Mouse (Mus musculus) MEL (cell line): ENCODE measurements at regions not wholly inside any gene's neighbourhood (a gene's known extent, or its start where the extent isn't known, plus 50 kb on each side); places are given as distances from the start of the nearest gene placed in this dataset.

Experiments
- DNase-seq: peaks from one replicate; pipeline ENCODE4 v3.0.0; 2011; ENCODE audit warnings: low read depth, low spot score
- H3K27ac ChIP-seq: 2 replicates; pipeline ENCODE4 v1.5.1; 2012; ENCODE audit warnings: low read depth, mild to moderate bottlenecking, control low read depth, low read length, moderate library complexity; ENCODE audit not compliant: control insufficient read depth
- H3K27me3 ChIP-seq, 2 experiments: fragments of 150-350 bp in 1 of 2; sonication (generic) in 1 of 2; 2 replicates each; pipeline ENCODE4 v1.6.1; 2012; ENCODE audit warnings: low read length in 2 of 2, mild to moderate bottlenecking in 2 of 2, improper control_type of control experiment in 1 of 2, moderate library complexity in 1 of 2; ENCODE audit not compliant: insufficient read depth in 2 of 2, control insufficient read depth in 1 of 2
- H3K36me3 ChIP-seq, 2 experiments: 2 replicates each; pipeline ENCODE4 v1.6.1; 2012 to 2014; ENCODE audit warnings: low read length in 2 of 2, improper control_type of control experiment in 1 of 2, inconsistent platforms in 1 of 2, mild to moderate bottlenecking in 1 of 2; ENCODE audit not compliant: insufficient read depth in 2 of 2, control insufficient read depth in 1 of 2
- H3K4me1 ChIP-seq, 2 experiments: fragments of 150-350 bp in 1 of 2; sonication (generic) in 1 of 2; 2 replicates each; pipeline ENCODE4 v1.6.1; 2012; ENCODE audit warnings: low read length in 2 of 2, improper control_type of control experiment in 1 of 2, mild to moderate bottlenecking in 1 of 2; ENCODE audit not compliant: insufficient read depth in 2 of 2, control insufficient read depth in 1 of 2
- H3K4me3 ChIP-seq, 2 experiments: fragments of 150-350 bp in 1 of 2; sonication (generic) in 1 of 2; 2 replicates each; pipeline ENCODE4 v1.5.1; 2012; ENCODE audit warnings: low read depth in 2 of 2, low read length in 2 of 2, mild to moderate bottlenecking in 2 of 2, moderate library complexity in 2 of 2, control low read depth in 1 of 2, improper control_type of control experiment in 1 of 2; ENCODE audit not compliant: control insufficient read depth in 1 of 2, insufficient read depth in 1 of 2
- H3K79me2 ChIP-seq: 2 replicates; pipeline ENCODE4 v1.6.1; 2012; ENCODE audit warnings: mild to moderate bottlenecking, low read length, moderate library complexity; ENCODE audit not compliant: control insufficient read depth, poor library complexity, insufficient read depth
- H3K9ac ChIP-seq: 2 replicates; pipeline ENCODE4 v1.6.1; 2012; ENCODE audit warnings: low read depth, mild to moderate bottlenecking, control low read depth, low read length, moderate library complexity; ENCODE audit not compliant: control insufficient read depth, poor library complexity, severe bottlenecking
- H3K9me3 ChIP-seq: fragments of 150-350 bp; sonication (generic); replicated peaks from 2 replicates; pipeline ENCODE4 v1.6.1; 2012; ENCODE audit warnings: mild to moderate bottlenecking, low read length, improper control_type of control experiment, moderate library complexity; ENCODE audit not compliant: insufficient read depth
- BHLHE40 ChIP-seq: IDR thresholded peaks from 2 replicates; pipeline ENCODE4 v1.6.1; 2012; ENCODE audit warnings: low read depth, mild to moderate bottlenecking, inconsistent platforms, low read length, improper control_type of control experiment, borderline replicate concordance
- CTCF ChIP-seq, 3 experiments: IDR thresholded peaks in 2 of 3; conservative IDR thresholded peaks in 1 of 3; 2 replicates each; pipeline ENCODE4 v1.5.1; 2011 to 2012; ENCODE audit warnings: low read length in 3 of 3, low read depth in 2 of 3, mild to moderate bottlenecking in 2 of 3, improper control_type of control experiment in 1 of 3, inconsistent platforms in 1 of 3, mixed read lengths in 1 of 3, moderate library complexity in 1 of 3; ENCODE audit not compliant: control insufficient read depth in 1 of 3, insufficient read depth in 1 of 3, poor library complexity in 1 of 3, severe bottlenecking in 1 of 3
- ELF1 ChIP-seq: IDR thresholded peaks from 2 replicates; pipeline ENCODE4 v1.6.1; 2014; ENCODE audit warnings: low read depth, mild to moderate bottlenecking, inconsistent platforms, low read length, improper control_type of control experiment, moderate library complexity
- ETS1 ChIP-seq: IDR thresholded peaks from 2 replicates; pipeline ENCODE4 v1.6.1; 2012; ENCODE audit warnings: low read depth, mild to moderate bottlenecking, inconsistent platforms, low read length, improper control_type of control experiment, moderate library complexity
- GABPA ChIP-seq: IDR thresholded peaks from 2 replicates; pipeline ENCODE4 v1.6.1; 2012; ENCODE audit warnings: low read depth, mild to moderate bottlenecking, inconsistent platforms, low read length, improper control_type of control experiment, moderate library complexity
- GATA1 ChIP-seq: IDR thresholded peaks from 2 replicates; pipeline ENCODE4 v1.6.1; 2011; ENCODE audit warnings: low read depth, low read length, improper control_type of control experiment
- HCFC1 ChIP-seq: IDR thresholded peaks from 2 replicates; pipeline ENCODE4 v1.6.1; 2012; ENCODE audit warnings: low read depth, mild to moderate bottlenecking, inconsistent platforms, low read length, improper control_type of control experiment, moderate library complexity
- JUND ChIP-seq: IDR thresholded peaks from 2 replicates; pipeline ENCODE4 v1.6.1; 2011; ENCODE audit warnings: low read depth, mild to moderate bottlenecking, improper control_type of control experiment, low read length
- KAT2A ChIP-seq: conservative IDR thresholded peaks from 2 replicates; pipeline ENCODE4 v1.6.1; 2012; ENCODE audit warnings: low read depth, low read length, improper control_type of control experiment, inconsistent platforms
- MAX ChIP-seq: IDR thresholded peaks from 2 replicates; pipeline ENCODE4 v1.6.1; 2011; ENCODE audit warnings: low read length, improper control_type of control experiment
- MEF2A ChIP-seq: IDR thresholded peaks from 2 replicates; pipeline ENCODE4 v1.6.1; 2014; ENCODE audit warnings: low read depth, mild to moderate bottlenecking, inconsistent platforms, low read length, improper control_type of control experiment; ENCODE audit not compliant: poor library complexity, insufficient replicate concordance, severe bottlenecking; ENCODE audit errors: extremely low read depth
- MXI1 ChIP-seq: IDR thresholded peaks from 2 replicates; pipeline ENCODE4 v1.6.1; 2011; ENCODE audit warnings: mild to moderate bottlenecking, low read depth, low read length, improper control_type of control experiment
- MYB ChIP-seq: IDR thresholded peaks from 2 replicates; pipeline ENCODE4 v1.6.1; 2011; ENCODE audit warnings: mild to moderate bottlenecking, low read depth, low read length, improper control_type of control experiment
- MYC ChIP-seq: IDR thresholded peaks from 2 replicates; pipeline ENCODE4 v1.6.1; 2011; ENCODE audit warnings: low read depth, mild to moderate bottlenecking, low read length, improper control_type of control experiment, moderate library complexity
- NELFE ChIP-seq: IDR thresholded peaks from 2 replicates; pipeline ENCODE4 v1.6.1; 2011; ENCODE audit warnings: low read depth, low read length, improper control_type of control experiment
- POLR2AphosphoS2 ChIP-seq: IDR thresholded peaks from 2 replicates; pipeline ENCODE4 v1.6.1; 2011; ENCODE audit warnings: low read length, improper control_type of control experiment
- POLR2AphosphoS5 ChIP-seq: IDR thresholded peaks from 2 replicates; pipeline ENCODE4 v1.6.1; 2012; ENCODE audit warnings: low read depth, borderline replicate concordance, mild to moderate bottlenecking, inconsistent platforms, low read length, moderate library complexity, mixed read lengths
- RAD21 ChIP-seq: IDR thresholded peaks from 2 replicates; pipeline ENCODE4 v1.6.1; 2011; ENCODE audit warnings: mild to moderate bottlenecking, low read depth, low read length, improper control_type of control experiment
- SIN3A ChIP-seq: IDR thresholded peaks from 2 replicates; pipeline ENCODE4 v1.6.1; 2012; ENCODE audit warnings: low read length, improper control_type of control experiment, inconsistent platforms
- SMC3 ChIP-seq: IDR thresholded peaks from 2 replicates; pipeline ENCODE4 v1.6.1; 2011; ENCODE audit warnings: low read depth, low read length, improper control_type of control experiment
- TAL1 ChIP-seq: IDR thresholded peaks from 2 replicates; pipeline ENCODE4 v1.6.1; 2012; ENCODE audit warnings: mild to moderate bottlenecking, inconsistent platforms, low read length, moderate library complexity, mixed read lengths
- TBP ChIP-seq: IDR thresholded peaks from 2 replicates; pipeline ENCODE4 v1.8.0; 2011; ENCODE audit warnings: low read depth, low read length, improper control_type of control experiment
- TCF12 ChIP-seq: IDR thresholded peaks from 2 replicates; pipeline ENCODE4 v1.6.1; 2014; ENCODE audit warnings: low read depth, mild to moderate bottlenecking, inconsistent platforms, low read length, improper control_type of control experiment, moderate library complexity
- USF1 ChIP-seq: IDR thresholded peaks from 2 replicates; pipeline ENCODE4 v1.6.1; 2014; ENCODE audit warnings: low read depth, mild to moderate bottlenecking, inconsistent platforms, low read length, improper control_type of control experiment, moderate library complexity
- ZC3H11A ChIP-seq: IDR thresholded peaks from 2 replicates; pipeline ENCODE4 v1.6.1; 2012; ENCODE audit warnings: low read depth, mild to moderate bottlenecking, inconsistent platforms, low read length, improper control_type of control experiment
- ZKSCAN1 ChIP-seq: IDR thresholded peaks from 2 replicates; pipeline ENCODE4 v1.6.1; 2012; ENCODE audit warnings: low read depth, mild to moderate bottlenecking, inconsistent platforms, low read length, improper control_type of control experiment, moderate library complexity
- ZMIZ1 ChIP-seq: IDR thresholded peaks from 2 replicates; pipeline ENCODE4 v1.6.1; 2012; ENCODE audit warnings: low read depth, mild to moderate bottlenecking, inconsistent platforms, low read length, improper control_type of control experiment, moderate library complexity

DNA sequence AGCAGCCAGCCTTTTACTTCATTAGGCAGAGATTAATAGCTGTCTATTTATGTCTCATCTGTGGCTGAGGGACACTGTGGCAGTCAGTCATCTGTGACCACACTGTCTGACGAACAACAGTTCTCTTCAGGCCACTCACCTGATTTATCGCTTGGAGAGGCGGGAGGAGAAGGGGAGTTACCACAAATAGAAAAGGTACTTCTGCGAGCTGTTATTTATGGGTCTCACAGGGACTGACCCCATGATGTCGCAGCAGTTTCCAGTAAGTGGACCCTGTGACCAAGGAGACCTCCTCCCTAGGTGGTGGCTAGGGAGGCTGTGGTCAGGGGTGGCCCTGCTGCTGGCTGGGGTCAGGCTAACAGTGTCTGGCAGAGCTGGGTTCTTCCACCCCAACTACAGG is 176.7 kb downstream of the Thbs2 start:
- no peaks in the 10 kb centered on the region for H3K27me3 ChIP-seq
- no peak for DNase-seq
- TF ChIP-seq MXI1 (no peak), USF1 (no peak), ZMIZ1 (no peak), SIN3A (no peak), POLR2AphosphoS2 (no peak), MYC (no peak), SMC3 (no peak), GATA1 (no peak)
- TF ChIP-seq, all 39 proteins: peak for 0
- Histone ChIP-seq H3K27ac (no peak overlapping the region), H3K36me3 (no peaks in the 10 kb centered on the region), H3K4me3 (no peak overlapping the region), H3K9me3 (no peaks in the 10 kb centered on the region), H3K79me2 (no peaks in the 10 kb centered on the region), H3K9ac (no peak overlapping the region), H3K4me1 (no peaks in the 10 kb centered on the region)

DNA sequence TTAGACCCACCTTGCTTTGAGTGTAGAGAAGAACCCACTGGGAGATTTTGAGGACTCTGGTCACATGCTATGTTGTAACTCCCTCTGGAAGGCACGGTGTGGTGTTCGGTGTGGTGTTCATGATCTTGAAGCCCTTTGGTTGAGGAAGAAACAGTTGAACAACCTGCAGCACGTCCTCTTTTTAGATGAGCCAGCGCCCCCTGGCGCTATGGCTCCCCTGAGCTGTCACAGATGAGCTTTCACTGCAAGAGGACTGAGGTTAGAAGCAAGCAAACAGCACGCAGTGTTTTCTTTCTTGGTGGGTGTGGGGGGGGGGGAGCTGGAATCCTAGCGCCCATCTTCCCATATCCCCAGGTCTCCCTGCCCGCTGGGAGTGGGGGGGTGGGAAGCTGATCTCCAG is 177.9 kb downstream of the Thbs2 start:
- no peak overlapping the region for H3K9ac ChIP-seq
- DNase-seq, result no peak
- no peaks in the 10 kb centered on the region for H3K4me1 ChIP-seq
- TF ChIP-seq MYB (no peak), KAT2A (no peak), HCFC1 (no peak), ZKSCAN1 (no peak), NELFE (no peak), MEF2A (no peak), TCF12 (no peak)
- no peaks in the 10 kb centered on the region for H3K79me2 ChIP-seq
- no peaks in the 10 kb centered on the region for H3K9me3 ChIP-seq
- no peaks in the 10 kb centered on the region for H3K36me3 ChIP-seq
- no peak overlapping the region for H3K27ac ChIP-seq
- no peak overlapping the region for H3K4me3 ChIP-seq
- H3K27me3 ChIP-seq, result no peaks in the 10 kb centered on the region

DNA sequence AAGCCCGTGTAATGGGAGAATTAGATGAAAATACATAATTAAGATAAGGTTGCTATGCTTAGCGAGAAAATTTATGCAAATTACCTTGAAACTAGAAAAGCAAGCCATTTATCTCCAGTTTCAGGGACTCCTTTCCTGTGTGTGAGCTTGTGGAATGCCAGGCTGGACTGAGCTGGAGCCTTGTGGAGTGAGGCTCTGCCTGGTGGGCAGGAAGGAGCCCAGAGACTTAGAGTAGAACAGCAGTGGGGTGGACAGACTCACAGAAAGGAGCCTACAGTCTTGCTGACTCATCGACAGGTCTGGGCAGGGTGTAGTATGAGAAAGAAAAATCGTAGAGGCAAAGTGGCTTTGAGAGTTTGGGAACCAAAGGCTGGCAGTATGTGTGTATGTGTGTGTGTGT is 180.6 kb downstream of the Thbs2 start:
- Histone ChIP-seq H3K79me2 (no peaks in the 10 kb centered on the region), H3K9ac (no peak overlapping the region), H3K27me3 (no peaks in the 10 kb centered on the region), H3K4me1 (no peaks in the 10 kb centered on the region), H3K27ac (no peak overlapping the region), H3K4me3 (no peak overlapping the region), H3K36me3 (no peaks in the 10 kb centered on the region), H3K9me3 (no peaks in the 10 kb centered on the region)
- no peak for DNase-seq
- TF ChIP-seq ETS1, result no peak
- no peak for TF ChIP-seq TAL1
- TF ChIP-seq JUND, result no peak
- no peak for TF ChIP-seq ELF1
- TF ChIP-seq USF1, result no peak
- TF ChIP-seq NELFE, result no peak
- TF ChIP-seq BHLHE40, result no peak
- TF ChIP-seq RAD21, result no peak
- TF ChIP-seq MYC, result no peak
- TF ChIP-seq ZMIZ1, result no peak
- no peak for TF ChIP-seq POLR2AphosphoS5
- no peak for TF ChIP-seq TBP
- TF ChIP-seq CTCF (IDR thresholded peaks at IDR 0.05 in 2 of 3, conservative IDR thresholded peaks at IDR 0.05 in 1 of 3; ENCODE audit: control insufficient read depth in 1 of 3, insufficient read depth in 1 of 3, low read depth in 2 of 3, low read length in 3 of 3, poor library complexity in 1 of 3, severe bottlenecking in 1 of 3), result no peak
- no peak for TF ChIP-seq HCFC1
- TF ChIP-seq MAX, result no peak
- TF ChIP-seq ZKSCAN1, result no peak
- no peak for TF ChIP-seq ZC3H11A
- TF ChIP-seq GABPA, result no peak
